Mouse (Mus musculus) thymus, postnatal 10 days (tissue): ENCODE measurements around the gene Zfyve27.

Experiments used
- DNase-seq, 2 experiments: peaks; one replicate each; pipeline ENCODE4 v3.0.0; 2021; ENCODE audit warnings: low spot score in 2 of 2

The Zfyve27 gene

GRCm38 (mm10) chr19:42142757-42143156 lies 21.0 kb upstream of the Zfyve27 start:
- DNase-seq, result no peak

GRCm38 (mm10) chr19:42144067-42144466 lies 19.7 kb upstream of the Zfyve27 start:
- no peak for DNase-seq

- DNase-seq, result peak; percentile 46 to 85
Measured at GRCm38 (mm10) chr19:42144541-42145167, 19.1 kb upstream of the Zfyve27 start.

GRCm38 (mm10) chr19:42145210-42145609 lies 18.5 kb upstream of the Zfyve27 start:
- no peak for DNase-seq

- DNase-seq, result no peak
Measured at GRCm38 (mm10) chr19:42145731-42146130, 18.0 kb upstream of the Zfyve27 start.

GRCm38 (mm10) chr19:42146276-42147010 lies 17.3 kb upstream of the Zfyve27 start:
- no peak for DNase-seq

- peak in 1 of 2 experiments; percentile 33 for DNase-seq
Measured at GRCm38 (mm10) chr19:42147170-42147768, 16.5 kb upstream of the Zfyve27 start, which contains the start of gene Marveld1. TSS of gene Marveld1 (plus strand) at chr19:42147400.

- DNase-seq, result peak in 1 of 2 experiments; percentile 28
Measured at GRCm38 (mm10) chr19:42147769-42148568, 15.8 kb upstream of the Zfyve27 start.

GRCm38 (mm10) chr19:42148569-42148860 lies 15.2 kb upstream of the Zfyve27 start:
- no peak for DNase-seq

- DNase-seq, result peak in 1 of 2 experiments; percentile 73
Measured at GRCm38 (mm10) chr19:42151990-42152389, 11.8 kb upstream of the Zfyve27 start.

GRCm38 (mm10) chr19:42157493-42158237 lies 6.1 kb upstream of the Zfyve27 start:
- DNase-seq, result no peak

- no peak for DNase-seq
Measured at GRCm38 (mm10) chr19:42158246-42159017, 5.3 kb upstream of the Zfyve27 start.

- no peak for DNase-seq
Measured at GRCm38 (mm10) chr19:42164188-42164587, 437 bp downstream of the Zfyve27 start.

- DNase-seq, result peak; percentile 62 to 91
Measured at GRCm38 (mm10) chr19:42166130-42166529, 2.4 kb downstream of the Zfyve27 start.

- no peak for DNase-seq
Measured at GRCm38 (mm10) chr19:42166766-42167165, 3.0 kb downstream of the Zfyve27 start.

- no peak for DNase-seq
Measured at GRCm38 (mm10) chr19:42167489-42167888, 3.7 kb downstream of the Zfyve27 start.

- DNase-seq, result no peak
Measured at GRCm38 (mm10) chr19:42169322-42169975, 5.7 kb downstream of the Zfyve27 start.

- DNase-seq, result peak; percentile 92 to 95
Measured at GRCm38 (mm10) chr19:42170025-42170969, 6.5 kb downstream of the Zfyve27 start.

- DNase-seq, result no peak
Measured at GRCm38 (mm10) chr19:42176841-42177240, 13.1 kb downstream of the Zfyve27 start.
